Mouse (Mus musculus) regulatory T cell (primary cell): ENCODE data around the gene Prdm15.

Experiments
- in situ Hi-C: fragments of 300-600 bp; cut with MboI, MseI; formaldehyde crosslinking; loops from one replicate; pipeline ENCODE4 v1.15.1; 2025; ENCODE audit warnings: high pct_unique_total_duplicates

The Prdm15 gene

GRCm38 (mm10) chr16:97819532-97819931 lies 32.1 kb downstream of the Prdm15 start:
- in situ Hi-C loops = no loop called here

GRCm38 (mm10) chr16:97817414-97817813 lies 34.2 kb downstream of the Prdm15 start:
- in situ Hi-C loops = no loop called here

- in situ Hi-C loops = no loop called here
Measured at GRCm38 (mm10) chr16:97815269-97815668, 36.4 kb downstream of the Prdm15 start.

- in situ Hi-C loops = no loop called here
Measured at GRCm38 (mm10) chr16:97814060-97814459, 37.6 kb downstream of the Prdm15 start.

- in situ Hi-C loops = no loop called here
Measured at GRCm38 (mm10) chr16:97808881-97809280, 42.8 kb downstream of the Prdm15 start.

GRCm38 (mm10) chr16:97805646-97806045 lies 46.0 kb downstream of the Prdm15 start:
- in situ Hi-C loops = no loop called here

- in situ Hi-C loops = no loop called here
Measured at GRCm38 (mm10) chr16:97804680-97805547, 46.7 kb downstream of the Prdm15 start.

GRCm38 (mm10) chr16:97797950-97798869 lies 53.4 kb downstream of the Prdm15 start:
- in situ Hi-C loops = loop anchor here (5.0 kb wide), 1 partner anchor 51 kb away; no protein-coding TSS in a partner anchor

GRCm38 (mm10) chr16:97797212-97797611 lies 54.4 kb downstream of the Prdm15 start:
- in situ Hi-C loops = loop anchor here (5.0 kb wide), 1 partner anchor 50 kb away; no protein-coding TSS in a partner anchor

- in situ Hi-C loops = no loop called here
Measured at GRCm38 (mm10) chr16:97794256-97794655, 57.4 kb downstream of the Prdm15 start.

GRCm38 (mm10) chr16:97783057-97783456 lies 68.6 kb downstream of the Prdm15 start:
- in situ Hi-C loops = no loop called here

GRCm38 (mm10) chr16:97778353-97779025 lies 73.2 kb downstream of the Prdm15 start:
- in situ Hi-C loops = no loop called here

- in situ Hi-C loops = no loop called here
Measured at GRCm38 (mm10) chr16:97766501-97766900, 85.1 kb downstream of the Prdm15 start.

- in situ Hi-C loops = no loop called here
Measured at GRCm38 (mm10) chr16:97764626-97765025, 87.0 kb downstream of the Prdm15 start.

GRCm38 (mm10) chr16:97763990-97764340 lies 87.7 kb downstream of the Prdm15 start:
- in situ Hi-C loops = no loop called here

- in situ Hi-C loops = no loop called here
Measured at GRCm38 (mm10) chr16:97763061-97763989, 88.3 kb downstream of the Prdm15 start, which contains the start of gene Ripk4. Gene Ripk4, minus strand, starts transcription at chr16:97763787.

GRCm38 (mm10) chr16:97761782-97762181 lies 89.9 kb downstream of the Prdm15 start:
- in situ Hi-C loops = no loop called here

- in situ Hi-C loops = no loop called here
Measured at GRCm38 (mm10) chr16:97759681-97760080, 92.0 kb downstream of the Prdm15 start.

GRCm38 (mm10) chr16:97758288-97758687 lies 93.4 kb downstream of the Prdm15 start:
- in situ Hi-C loops = no loop called here

GRCm38 (mm10) chr16:97756460-97756859 lies 95.2 kb downstream of the Prdm15 start:
- in situ Hi-C loops = no loop called here
